Mouse (Mus musculus): ENCODE data around the gene Lbp. TPM values are rescaled to one million over a fixed set of nuclear protein-coding genes. Genes with fewer than 3 reads are reported as not detected.
A peak's percentile ranks its signal among the peaks of the same experiment; 100 is the strongest.

The Lbp gene
- total RNA-seq (2021), result 1 to 10 TPM; 6.2 to 7.0 TPM
- long read RNA-seq, experiment 1, partial matches to known transcripts, result 0 of 1 reads
- long read RNA-seq, experiment 1, other reads (novel, unspliced or antisense), result 0 of 1 reads
- long read RNA-seq, experiment 2, partial matches to known transcripts, result 0 of 3 reads
- long read RNA-seq, experiment 2, other reads (novel, unspliced or antisense), result 1 of 3 reads

GRCm38 (mm10) chr2:158305948-158306695 is at the start of gene Lbp:
TSS of gene Lbp (plus strand) at chr2:158306493.
- DNase-seq, result peak; percentile 67 to 81

DNA sequence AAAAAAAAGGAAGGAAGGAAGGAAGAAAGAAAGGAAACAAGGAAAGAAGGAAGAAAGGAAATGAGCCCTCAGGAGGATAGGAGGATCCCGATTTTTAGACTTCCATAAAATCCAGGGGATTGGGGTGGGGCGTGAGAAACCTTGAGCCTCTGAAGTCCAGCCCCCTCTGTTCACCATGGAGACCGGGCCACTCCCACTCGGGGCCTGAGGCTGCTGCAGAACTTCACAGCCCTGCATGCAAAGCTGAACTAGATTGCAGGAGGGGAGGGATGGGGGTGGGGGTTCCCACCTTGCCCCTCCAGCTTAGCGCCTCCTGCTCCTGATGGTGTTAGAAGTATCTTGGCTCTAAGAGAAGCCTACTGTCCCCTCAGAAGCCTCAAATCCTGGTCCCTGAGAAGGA is 49.4 kb upstream of the Lbp start:
- peak; percentile 66 to 71 for DNase-seq

DNA sequence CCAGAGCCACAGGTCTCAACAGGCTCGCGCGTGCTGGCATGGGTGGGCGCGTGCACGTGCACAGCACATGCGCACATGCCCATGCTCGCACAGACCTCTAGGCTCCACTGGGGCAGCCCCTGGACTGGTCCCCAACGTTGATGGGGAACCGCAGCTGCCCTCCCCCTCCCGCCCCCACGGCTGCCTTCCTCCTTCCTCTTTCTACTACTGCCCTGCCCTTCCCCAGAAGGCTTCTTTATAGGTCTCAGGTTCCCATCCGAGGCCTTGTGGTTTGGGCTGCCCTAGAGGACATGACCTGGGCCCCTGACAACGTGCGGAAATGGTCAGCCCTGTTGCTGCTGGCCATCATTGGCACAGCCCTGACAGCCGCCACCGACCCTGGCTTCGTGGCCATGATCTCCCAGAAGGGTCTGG is 48.3 kb upstream of the Lbp start, which contains the start of gene Bpi:
TSS of gene Bpi (plus strand) at position 90 of the 414 bp plus-strand sequence.
- no peak for DNase-seq

DNA sequence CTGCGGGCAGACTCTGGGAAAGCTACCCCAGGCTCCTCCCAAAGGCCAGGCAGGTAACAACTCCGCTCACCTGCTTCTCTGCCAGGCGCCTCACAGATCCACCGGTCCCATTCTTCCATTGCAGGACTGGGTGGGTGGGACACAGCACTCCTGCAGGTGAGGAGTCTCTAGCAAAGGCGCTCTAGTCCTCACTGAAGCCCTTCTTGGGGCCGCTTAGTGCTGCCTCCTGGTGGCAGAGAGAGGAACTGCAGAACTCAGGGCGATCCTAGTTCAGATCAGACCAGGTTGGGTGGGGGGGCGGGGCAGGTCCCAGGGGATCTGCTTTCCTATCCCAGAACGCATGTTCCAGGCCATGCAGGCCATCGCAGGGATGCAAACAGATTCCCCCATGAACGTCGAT is 47.5 kb upstream of the Lbp start:
- peak; percentile 63 to 77 for DNase-seq

GRCm38 (mm10) chr2:158259498-158259897 is 46.8 kb upstream of the Lbp start:
- DNase-seq, result no peak

DNA sequence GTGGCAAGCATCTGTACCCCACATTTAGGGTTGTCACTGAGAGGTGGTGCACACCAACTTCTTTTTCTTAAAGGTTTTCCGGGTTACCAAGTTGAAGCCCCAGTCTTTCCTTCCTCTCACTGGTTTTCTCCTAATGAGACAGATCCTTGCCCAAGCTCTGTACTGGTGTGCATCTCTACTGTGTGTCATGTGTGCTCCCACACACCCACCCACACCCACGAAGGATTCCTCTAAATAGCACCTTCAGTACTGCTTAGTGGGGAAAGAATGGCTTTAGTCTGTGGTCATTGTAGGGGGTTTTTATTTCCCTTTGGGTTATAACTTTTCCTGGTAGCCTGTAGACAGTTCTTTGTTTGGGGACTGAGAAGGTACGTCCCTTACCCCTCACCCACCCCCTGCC is 41.4 kb upstream of the Lbp start:
- DNase-seq, result no peak

DNA sequence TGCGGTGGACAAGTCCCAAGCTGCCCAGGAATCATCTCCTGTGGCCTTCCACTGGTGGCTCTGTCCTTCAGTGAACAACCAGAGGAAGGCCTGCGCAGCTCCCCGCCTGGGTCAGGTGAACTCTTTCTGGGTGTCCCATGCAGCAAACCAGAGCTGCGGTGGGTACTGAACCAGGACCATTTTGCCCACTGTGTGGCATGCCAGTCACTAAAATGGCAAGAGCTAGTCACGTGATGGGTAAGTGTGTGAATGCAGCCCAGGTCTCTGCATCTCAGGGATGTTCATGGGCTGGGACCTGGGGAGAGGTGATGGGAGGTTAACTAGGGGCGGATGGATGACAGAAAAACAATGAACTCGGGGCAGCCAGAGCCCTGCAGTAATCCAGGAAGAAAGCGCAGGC is 36.3 kb upstream of the Lbp start:
- DNase-seq, result no peak

- no peak for DNase-seq
Measured at GRCm38 (mm10) chr2:158273646-158274045, 32.6 kb upstream of the Lbp start.

GRCm38 (mm10) chr2:158275349-158275748 is 30.9 kb upstream of the Lbp start:
- DNase-seq, result no peak

DNA sequence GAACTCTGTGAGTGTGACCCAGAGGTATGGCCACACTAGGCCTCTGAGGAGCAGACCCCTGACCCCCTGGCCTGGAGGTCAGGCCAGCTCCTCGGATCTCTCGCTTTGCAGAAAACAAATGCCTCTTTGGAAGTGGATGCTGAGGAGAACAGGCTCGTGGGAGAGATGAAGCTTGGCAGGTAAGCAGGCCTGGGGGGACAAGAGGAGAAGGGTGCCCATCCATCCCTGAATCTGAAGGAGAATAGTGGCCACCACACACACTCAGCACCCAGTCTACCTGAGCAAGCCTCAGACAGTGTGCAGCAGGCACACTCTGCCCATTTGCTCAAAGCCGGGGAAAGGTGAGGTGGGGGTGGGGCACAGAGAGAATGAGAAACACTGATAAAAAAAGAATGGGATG is 30.5 kb upstream of the Lbp start:
- DNase-seq, result no peak

- no peak for DNase-seq
Measured at GRCm38 (mm10) chr2:158276451-158276850, 29.8 kb upstream of the Lbp start.

GRCm38 (mm10) chr2:158276878-158277277 is 29.4 kb upstream of the Lbp start:
- DNase-seq, result no peak

DNA sequence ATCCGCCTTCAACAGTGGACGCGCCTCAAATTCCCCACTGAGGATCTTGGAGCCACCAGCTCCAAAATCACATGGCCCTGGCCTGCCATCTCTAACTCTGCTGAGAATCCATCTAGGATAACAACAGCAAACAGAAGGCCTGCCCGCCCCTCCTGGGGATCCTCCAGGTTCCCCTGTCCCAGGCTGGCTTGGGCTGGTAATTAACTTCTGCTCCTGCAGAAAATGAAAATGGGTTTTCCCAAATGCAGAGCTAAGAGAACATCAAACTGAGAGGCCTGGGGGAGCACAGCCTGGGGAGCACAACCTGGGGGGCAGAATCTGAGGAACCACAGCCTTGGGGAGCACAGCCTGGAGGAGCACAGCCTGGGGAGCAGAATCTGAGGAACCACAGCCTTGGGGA is 26.6 kb upstream of the Lbp start:
- DNase-seq, result no peak

- DNase-seq, result no peak
Measured at GRCm38 (mm10) chr2:158281497-158282205, 24.6 kb upstream of the Lbp start.

DNA sequence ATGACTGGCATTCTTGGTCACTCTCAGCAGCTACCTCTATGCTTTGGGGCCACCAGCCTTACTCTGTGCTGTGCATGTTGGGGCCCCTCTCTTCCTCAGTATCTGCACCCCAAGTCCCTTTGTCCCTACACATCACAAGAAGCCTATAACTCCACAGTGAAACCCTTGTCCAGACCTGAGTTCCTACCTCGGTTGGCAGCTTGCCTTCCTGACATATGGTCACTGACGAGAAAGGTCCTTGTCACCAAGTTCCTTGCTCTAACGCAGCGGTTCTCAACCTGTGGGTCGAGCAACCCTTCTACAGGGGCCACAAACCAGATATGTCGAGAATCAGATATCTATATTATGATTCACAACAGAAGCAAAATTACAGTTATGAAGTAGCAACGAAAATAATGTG is 23.2 kb upstream of the Lbp start:
- DNase-seq, result no peak

GRCm38 (mm10) chr2:158283771-158284170 is 22.5 kb upstream of the Lbp start:
- DNase-seq, result no peak

DNA sequence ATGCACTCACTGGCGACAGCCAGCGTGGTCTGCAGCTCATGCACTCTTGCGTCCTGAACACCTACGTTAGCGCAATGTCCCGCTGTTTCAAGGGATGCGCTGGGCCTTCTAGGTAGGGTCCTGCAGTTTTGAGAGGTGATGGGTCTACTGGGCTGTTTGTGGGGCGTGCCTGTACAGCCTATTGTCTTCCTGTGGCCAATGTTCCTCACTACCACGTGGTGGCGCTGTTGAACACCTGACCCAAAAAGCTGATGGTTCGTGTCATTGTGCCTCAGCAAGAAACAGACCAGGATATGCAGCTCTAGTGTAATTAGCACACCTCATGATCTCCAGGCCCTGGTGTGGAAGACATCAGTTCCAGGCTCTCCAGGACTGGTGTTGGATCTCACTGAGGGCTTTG is 21.7 kb upstream of the Lbp start:
- peak; percentile 45 to 74 for DNase-seq

DNA sequence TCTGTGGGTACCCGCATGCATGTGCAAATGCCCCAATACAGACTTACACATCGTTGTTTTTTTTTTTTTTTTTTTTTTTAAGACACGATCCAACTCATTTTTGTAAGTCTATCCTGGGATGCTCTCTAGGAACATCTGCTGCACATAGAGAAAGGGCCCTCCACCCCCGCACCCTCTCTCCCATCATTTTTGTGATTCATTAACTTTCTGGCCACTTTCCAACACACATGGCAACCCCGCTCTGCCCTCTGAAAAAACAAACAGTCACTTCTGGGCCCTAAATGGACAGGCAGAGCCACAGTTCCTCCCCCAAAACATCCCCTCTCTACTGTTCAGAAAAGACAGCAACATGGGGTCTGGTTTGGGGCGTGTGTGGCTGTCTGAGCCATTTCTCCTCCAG is 20.6 kb upstream of the Lbp start:
- no peak for DNase-seq

GRCm38 (mm10) chr2:158295700-158296099 is 10.6 kb upstream of the Lbp start:
- DNase-seq, result peak; percentile 25 to 33

- DNase-seq, result no peak
Measured at GRCm38 (mm10) chr2:158299203-158299602, 7.1 kb upstream of the Lbp start.

- DNase-seq, result no peak
Measured at GRCm38 (mm10) chr2:158299731-158300130, 6.6 kb upstream of the Lbp start.

DNA sequence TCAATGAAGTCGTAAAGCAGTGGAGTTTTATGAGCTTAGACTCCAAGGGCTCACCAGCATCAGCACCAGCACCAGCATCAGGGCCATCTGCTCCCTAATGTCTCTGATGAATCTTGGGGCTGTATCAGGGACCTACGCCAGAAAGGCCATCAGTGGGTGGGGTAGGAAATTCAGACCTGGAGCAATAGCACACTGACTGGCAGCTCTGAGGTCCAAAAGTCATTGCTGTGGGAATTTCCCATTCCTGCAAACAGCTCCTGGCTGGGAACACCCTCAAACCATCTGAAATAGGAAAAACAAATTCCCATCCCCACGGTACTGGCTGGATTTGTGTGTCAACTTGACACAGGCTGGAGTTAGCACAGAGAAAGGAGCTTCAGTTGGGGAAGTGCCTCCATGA is 3.5 kb upstream of the Lbp start:
- DNase-seq, result peak in 1 of 2 experiments; percentile 27

DNA sequence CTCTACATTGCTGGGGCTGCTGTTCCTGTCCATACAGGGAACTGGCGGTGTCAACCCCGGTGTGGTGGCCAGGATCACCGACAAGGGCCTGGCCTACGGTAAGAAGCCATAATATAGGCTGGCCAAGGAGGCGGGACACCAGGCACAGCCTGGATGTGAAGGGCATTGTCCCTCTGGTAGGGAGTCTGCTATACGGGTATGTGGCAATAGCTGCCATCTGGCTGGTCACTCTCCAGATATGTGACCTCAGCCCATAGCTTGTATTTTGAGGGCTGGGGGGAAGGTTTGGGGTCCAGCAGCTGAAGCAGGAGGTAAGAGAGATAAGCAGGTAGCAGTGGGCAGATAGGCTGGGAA is 380 bp downstream of the Lbp start:
- no peak for DNase-seq

DNA sequence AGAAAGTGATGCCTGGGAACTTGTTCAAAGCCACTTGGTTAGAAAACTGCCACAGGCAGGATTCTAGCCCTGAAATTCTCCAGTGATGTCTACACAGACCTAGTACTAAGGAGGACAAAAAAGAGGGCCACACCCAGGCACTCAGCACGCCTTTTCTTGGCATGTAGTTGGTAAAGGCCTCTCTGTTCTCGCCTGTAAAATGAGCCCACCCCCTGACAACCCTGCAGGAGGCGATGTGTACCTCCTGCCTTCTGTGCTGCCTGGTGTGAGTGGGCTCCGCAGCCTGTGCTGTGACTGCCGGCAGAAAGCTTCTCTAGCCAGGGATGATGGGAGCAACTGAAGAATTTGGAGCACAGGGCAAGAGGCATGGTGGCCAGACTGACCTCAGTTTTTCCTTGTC is 2.0 kb downstream of the Lbp start:
- DNase-seq, result no peak

All from heart, adult 18-20 months (tissue).